Mouse (Mus musculus): Measurements from ENCODE around the gene Anp32e. TPM values are rescaled to one million over a fixed set of nuclear protein-coding genes. Genes with fewer than 3 reads are reported as not detected.

Anp32e gene
- total RNA-seq, 1 experiment, result 50.8 TPM

DNA sequence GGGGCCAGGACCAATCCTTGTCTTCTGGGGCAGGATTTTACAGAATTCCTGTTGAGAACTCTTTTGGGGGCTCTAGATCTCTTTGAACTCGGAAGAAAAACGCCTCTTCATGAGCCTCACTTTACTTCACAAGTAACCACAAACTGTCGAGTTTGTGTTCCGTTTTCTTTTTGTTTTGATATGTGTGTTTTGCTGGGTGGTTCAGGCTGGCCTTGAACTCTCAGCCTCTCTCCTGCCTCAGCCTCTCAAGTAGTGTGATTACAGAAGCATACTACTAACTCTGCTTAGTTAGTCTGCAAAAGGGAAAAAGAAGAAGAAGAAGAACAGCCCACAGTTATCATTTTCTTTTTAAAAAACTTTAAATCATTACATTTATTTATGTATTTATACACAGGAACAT, 4.9 kb upstream of the Anp32e start:
- H3K4me3 ChIP-seq (ENCODE audit: insufficient read depth in 1 of 2, low read depth in 1 of 2, low read length in 2 of 2, poor library complexity in 1 of 2, severe bottlenecking in 1 of 2), result no peak overlapping the region
- H3K9ac ChIP-seq (ENCODE audit: insufficient read depth, low read depth, low read length, poor library complexity, severe bottlenecking), result no peak overlapping the region
- H3K36me3 ChIP-seq (ENCODE audit: control insufficient read depth, insufficient read depth, low read length, poor library complexity, severe bottlenecking), result no peaks in the 10 kb centered on the region
- TF ChIP-seq CHD2 (IDR thresholded peaks at IDR 0.05; ENCODE audit: low read depth, low read length) (no peak), MAFK (IDR thresholded peaks at IDR 0.05; ENCODE audit: insufficient read depth, low read depth, low read length) (no peak), HCFC1 (IDR thresholded peaks at IDR 0.05; ENCODE audit: borderline replicate concordance, insufficient read depth, low read length) (no peak), ZNF384 (IDR thresholded peaks at IDR 0.05; ENCODE audit: low read depth, low read length) (no peak), ZC3H11A (IDR thresholded peaks at IDR 0.05; ENCODE audit: borderline replicate concordance, low read depth, low read length) (no peak)
- H3K9me3 ChIP-seq (ENCODE audit: control insufficient read depth, insufficient read depth, low read depth, low read length), result no peaks in the 10 kb centered on the region
- DNase-seq (ENCODE audit: low read depth, low spot score), result no peak
- H3K4me1 ChIP-seq (ENCODE audit: control insufficient read depth in 2 of 2, insufficient read depth in 2 of 2, low read length in 2 of 2, poor library complexity in 1 of 2), result peaks cover 1 to 2% of the 10 kb centered on the region in 2 experiments; a peak in 1 of 4 replicates
- in situ Hi-C loops (cut with MboI; ENCODE audit: low sequenced_read_pairs in 2 of 2, unreplicated experiment in 2 of 2), result no loop called here
- no peak overlapping the region for H3K27ac ChIP-seq (ENCODE audit: insufficient read depth, low read depth, low read length, poor library complexity, severe bottlenecking)

DNA sequence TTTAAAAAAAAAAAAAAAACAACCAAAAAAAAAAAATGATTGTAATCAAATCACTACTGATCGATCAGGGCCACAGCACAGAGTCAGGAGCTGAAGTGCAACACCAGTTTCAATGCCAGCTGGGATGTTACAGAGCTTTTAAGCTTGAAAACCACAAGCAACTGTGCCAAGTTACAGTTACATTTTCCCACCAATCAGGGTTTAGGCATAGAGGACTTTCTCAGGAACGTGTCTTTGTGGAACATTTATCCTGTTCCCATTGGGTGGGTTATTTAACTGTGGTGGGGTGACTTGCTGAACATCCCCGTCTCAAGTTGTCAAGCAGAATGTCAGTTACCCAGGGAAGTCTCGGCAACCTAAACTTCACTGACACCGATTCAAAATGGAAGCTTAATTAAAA, 4.0 kb upstream of the Anp32e start:
- in situ Hi-C loops (cut with MboI; ENCODE audit: low sequenced_read_pairs in 2 of 2, unreplicated experiment in 2 of 2), result no loop called here
- TF ChIP-seq ZNF384 (IDR thresholded peaks at IDR 0.05; ENCODE audit: low read depth, low read length) (no peak), ZC3H11A (IDR thresholded peaks at IDR 0.05; ENCODE audit: borderline replicate concordance, low read depth, low read length) (no peak), HCFC1 (IDR thresholded peaks at IDR 0.05; ENCODE audit: borderline replicate concordance, insufficient read depth, low read length) (no peak), CHD2 (IDR thresholded peaks at IDR 0.05; ENCODE audit: low read depth, low read length) (no peak), MAFK (IDR thresholded peaks at IDR 0.05; ENCODE audit: insufficient read depth, low read depth, low read length) (no peak)

DNA sequence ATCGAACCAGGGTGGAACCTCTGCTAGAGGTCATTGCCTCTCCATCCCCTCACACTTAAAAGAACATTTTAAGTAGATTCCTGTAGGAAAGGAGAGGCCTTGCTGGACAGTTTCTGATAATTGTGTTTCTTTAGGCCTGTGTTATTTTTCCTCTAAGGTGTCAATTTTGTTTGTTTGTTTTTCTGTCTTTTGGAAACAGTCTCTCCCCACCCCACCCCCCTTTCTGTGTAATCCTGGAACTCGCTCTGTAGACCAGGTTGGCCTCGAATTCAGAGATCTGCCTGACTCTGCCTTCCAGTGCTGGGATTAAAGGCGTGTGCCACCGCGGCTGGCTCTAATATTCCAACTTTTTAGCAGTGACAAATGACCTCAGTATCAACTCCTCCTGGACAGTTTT, 787 bp upstream of the Anp32e start:
- Histone ChIP-seq H3K36me3 (ENCODE audit: control insufficient read depth, insufficient read depth, low read length, poor library complexity, severe bottlenecking) (peaks cover under 1% of the 10 kb centered on the region; the same call in 1 of the 2 replicates), H3K4me3 (ENCODE audit: insufficient read depth in 1 of 2, low read depth in 1 of 2, low read length in 2 of 2, poor library complexity in 1 of 2, severe bottlenecking in 1 of 2) (peak overlapping the region; percentile 73 to 99), H3K9ac (ENCODE audit: insufficient read depth, low read depth, low read length, poor library complexity, severe bottlenecking) (peak overlapping the region; percentile 87), H3K4me1 (ENCODE audit: control insufficient read depth in 2 of 2, insufficient read depth in 2 of 2, low read length in 2 of 2, poor library complexity in 1 of 2) (peaks cover 1 to 2% of the 10 kb centered on the region in 2 experiments; a peak in 2 of 4 replicates), H3K27ac (ENCODE audit: insufficient read depth, low read depth, low read length, poor library complexity, severe bottlenecking) (no peak overlapping the region; the same call in 1 of the 2 replicates), H3K9me3 (ENCODE audit: control insufficient read depth, insufficient read depth, low read depth, low read length) (no peaks in the 10 kb centered on the region)
- no peak for DNase-seq (ENCODE audit: low read depth, low spot score)
- no peak for TF ChIP-seq HCFC1 (IDR thresholded peaks at IDR 0.05; ENCODE audit: borderline replicate concordance, insufficient read depth, low read length)
- TF ChIP-seq MAFK (IDR thresholded peaks at IDR 0.05; ENCODE audit: insufficient read depth, low read depth, low read length), result no peak
- no peak for TF ChIP-seq CHD2 (IDR thresholded peaks at IDR 0.05; ENCODE audit: low read depth, low read length)
- TF ChIP-seq ZC3H11A (IDR thresholded peaks at IDR 0.05; ENCODE audit: borderline replicate concordance, low read depth, low read length), result no peak
- no peak for TF ChIP-seq ZNF384 (IDR thresholded peaks at IDR 0.05; ENCODE audit: low read depth, low read length)
- in situ Hi-C loops (cut with MboI; ENCODE audit: low sequenced_read_pairs in 2 of 2, unreplicated experiment in 2 of 2), result no loop called here

More for the DNA sequence above, 4.0 kb upstream of the Anp32e start:
- H3K4me1 ChIP-seq (ENCODE audit: control insufficient read depth in 2 of 2, insufficient read depth in 2 of 2, low read length in 2 of 2, poor library complexity in 1 of 2), result peaks cover 1 to 2% of the 10 kb centered on the region in 2 experiments; a peak in 1 of 4 replicates
- no peak overlapping the region for H3K4me3 ChIP-seq (ENCODE audit: insufficient read depth in 1 of 2, low read depth in 1 of 2, low read length in 2 of 2, poor library complexity in 1 of 2, severe bottlenecking in 1 of 2)
- no peak for DNase-seq (ENCODE audit: low read depth, low spot score)
- H3K27ac ChIP-seq (ENCODE audit: insufficient read depth, low read depth, low read length, poor library complexity, severe bottlenecking), result no peak overlapping the region
- H3K36me3 ChIP-seq (ENCODE audit: control insufficient read depth, insufficient read depth, low read length, poor library complexity, severe bottlenecking), result no peaks in the 10 kb centered on the region
- no peak overlapping the region for H3K9ac ChIP-seq (ENCODE audit: insufficient read depth, low read depth, low read length, poor library complexity, severe bottlenecking)
- H3K9me3 ChIP-seq (ENCODE audit: control insufficient read depth, insufficient read depth, low read depth, low read length), result no peaks in the 10 kb centered on the region

DNA sequence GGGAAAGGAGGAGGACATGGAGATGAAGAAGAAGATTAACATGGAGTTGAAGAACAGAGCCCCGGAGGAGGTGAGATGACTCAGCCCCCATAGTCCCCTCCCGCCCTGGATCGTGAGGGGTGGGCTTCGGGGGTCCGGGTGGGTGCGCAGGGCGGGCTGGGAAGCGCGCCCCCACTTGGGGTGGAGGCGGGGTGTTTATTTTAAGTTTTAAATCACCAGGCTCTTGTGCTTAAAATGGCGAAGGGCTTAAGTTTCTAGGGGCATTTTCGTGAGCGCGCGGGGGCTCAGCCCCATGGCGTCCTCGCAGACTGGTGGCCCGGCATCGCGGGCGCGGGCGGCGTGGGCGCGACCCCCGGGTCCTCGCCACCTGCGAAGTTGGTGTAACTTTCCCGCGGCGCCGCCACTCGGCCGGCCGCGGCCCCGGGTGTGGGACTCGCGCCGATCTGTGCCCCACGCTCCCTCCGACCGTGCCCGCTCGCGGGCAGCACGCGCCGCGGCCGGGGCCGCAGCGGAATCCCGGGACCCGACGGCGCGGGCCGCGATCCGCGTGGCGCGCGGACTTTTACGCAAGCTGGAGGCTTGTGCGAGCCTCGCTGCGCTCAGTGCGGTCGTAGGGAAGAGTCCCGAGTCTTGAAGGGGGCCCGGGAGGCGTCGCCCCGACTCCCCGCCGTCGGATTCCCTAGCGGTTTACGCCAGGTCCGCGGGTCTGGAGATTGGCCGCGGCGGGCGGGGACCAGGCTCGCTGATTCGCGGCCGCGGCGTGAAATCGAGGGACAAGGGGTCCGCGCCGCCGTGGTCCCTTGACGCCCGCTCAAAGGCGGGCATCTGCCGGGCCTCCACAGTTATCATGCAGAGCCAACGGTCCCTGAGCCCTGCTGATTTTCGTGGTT, 780 bp downstream of the Anp32e start:
- H3K4me1 ChIP-seq (ENCODE audit: control insufficient read depth in 2 of 2, insufficient read depth in 2 of 2, low read length in 2 of 2, poor library complexity in 1 of 2), result peaks cover 1 to 5% of the 10 kb centered on the region in 2 experiments; a peak in 2 of 4 replicates
- TF ChIP-seq CHD2 (IDR thresholded peaks at IDR 0.05; ENCODE audit: low read depth, low read length), result no peak
- 0 out of 2 replicates have a peak, but pooled peaks have one; percentile 3 for TF ChIP-seq HCFC1 (IDR thresholded peaks at IDR 0.05; ENCODE audit: borderline replicate concordance, insufficient read depth, low read length)
- H3K9ac ChIP-seq (ENCODE audit: insufficient read depth, low read depth, low read length, poor library complexity, severe bottlenecking), result peak overlapping the region; percentile 97
- in situ Hi-C loops (cut with MboI; ENCODE audit: low sequenced_read_pairs in 2 of 2, unreplicated experiment in 2 of 2), result no loop called here
- no peaks in the 10 kb centered on the region for H3K9me3 ChIP-seq (ENCODE audit: control insufficient read depth, insufficient read depth, low read depth, low read length)
- peak overlapping the region; percentile 83 to 99 for H3K4me3 ChIP-seq (ENCODE audit: insufficient read depth in 1 of 2, low read depth in 1 of 2, low read length in 2 of 2, poor library complexity in 1 of 2, severe bottlenecking in 1 of 2)
- DNase-seq (ENCODE audit: low read depth, low spot score), result no peak
- H3K27ac ChIP-seq (ENCODE audit: insufficient read depth, low read depth, low read length, poor library complexity, severe bottlenecking), result peak overlapping the region; percentile 80
- peaks cover 10% of the 10 kb centered on the region for H3K36me3 ChIP-seq (ENCODE audit: control insufficient read depth, insufficient read depth, low read length, poor library complexity, severe bottlenecking)

Data from ES-E14 (cell line).